Mouse (Mus musculus) erythroblast, embryonic 14.5 days (primary cell): ENCODE results near the gene Psma2.

Source experiments
- GATA1 ChIP-seq: IDR thresholded peaks from 2 replicates; pipeline ENCODE4 v1.6.1; 2012; ENCODE audit warnings: low read length, inconsistent platforms, mixed read lengths
- TAL1 ChIP-seq: IDR thresholded peaks from 3 replicates; pipeline ENCODE4 v1.6.1; 2012; ENCODE audit warnings: low read length, inconsistent platforms, mixed read lengths

DNA sequence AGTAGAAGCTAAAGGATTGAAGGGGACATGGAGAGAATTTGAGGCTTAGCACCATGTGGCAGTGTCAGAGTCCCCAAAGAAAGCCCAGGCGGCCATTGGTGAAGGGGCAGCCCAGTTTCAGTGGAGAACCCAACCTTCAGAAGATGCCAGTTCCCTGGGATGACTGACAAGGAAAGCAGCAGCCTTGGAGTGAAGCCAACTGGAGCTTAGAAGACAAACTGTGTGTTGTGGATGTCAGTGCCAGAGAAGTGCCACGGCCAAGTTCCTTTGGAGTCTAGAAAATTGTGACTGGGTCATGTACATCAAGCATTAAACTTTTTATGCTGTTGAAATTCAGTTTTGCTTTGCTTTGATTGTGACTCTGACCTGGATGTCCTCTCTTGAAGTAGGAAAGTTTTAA lies 103.8 kb downstream of the Psma2 start:
- TF ChIP-seq GATA1 (no peak), TAL1 (no peak)
